Mouse (Mus musculus): Measurements from ENCODE around the gene Tsga10.

The Tsga10 gene

GRCm38 (mm10) chr1:37866286-37866685, at the start of gene Tsga10:
Gene Tsga10 (minus strand): TSS chr1:37866429.
- DNase-seq: no peak

GRCm38 (mm10) chr1:37912751-37913150, 46.5 kb upstream of the Tsga10 start:
- no peak for DNase-seq

- no peak for DNase-seq
These were observed 36.9 kb upstream of the Tsga10 start for GRCm38 (mm10) chr1:37903178-37903577.

GRCm38 (mm10) chr1:37900288-37900687, 34.1 kb upstream of the Tsga10 start:
- no peak for DNase-seq

GRCm38 (mm10) chr1:37899816-37900215, 33.6 kb upstream of the Tsga10 start:
- no peak for DNase-seq

- DNase-seq: no peak
These were observed 28.4 kb upstream of the Tsga10 start for GRCm38 (mm10) chr1:37894606-37895005.

GRCm38 (mm10) chr1:37891400-37891799, 25.2 kb upstream of the Tsga10 start:
- DNase-seq: no peak

GRCm38 (mm10) chr1:37890025-37890652, 23.9 kb upstream of the Tsga10 start, which contains the start of the genes Mitd1 and Mrpl30:
Gene Mitd1 (minus strand): TSS chr1:37890411.
Gene Mrpl30 (plus strand): TSS chr1:37890477.
- DNase-seq: peak; percentile 85 to 86

- DNase-seq: no peak
These were observed 23.0 kb upstream of the Tsga10 start for GRCm38 (mm10) chr1:37889206-37889605.

- no peak for DNase-seq
These were observed 18.2 kb upstream of the Tsga10 start for GRCm38 (mm10) chr1:37884451-37884850.

- no peak for DNase-seq
These were observed 17.2 kb upstream of the Tsga10 start for GRCm38 (mm10) chr1:37883411-37883810.

GRCm38 (mm10) chr1:37877736-37878460, 11.7 kb upstream of the Tsga10 start:
- no peak for DNase-seq

GRCm38 (mm10) chr1:37873157-37873556, 6.9 kb upstream of the Tsga10 start:
- DNase-seq: no peak

- peak; percentile 82 to 84 for DNase-seq
These were observed 6.2 kb upstream of the Tsga10 start for GRCm38 (mm10) chr1:37872131-37873067.

- no peak for DNase-seq
These were observed 5.5 kb upstream of the Tsga10 start, which contains the start of gene Lipt1 for GRCm38 (mm10) chr1:37871704-37872103. Gene Lipt1 (plus strand): TSS chr1:37871738.

GRCm38 (mm10) chr1:37869362-37869761, 3.1 kb upstream of the Tsga10 start:
- DNase-seq: no peak

- no peak for DNase-seq
These were observed 2.4 kb upstream of the Tsga10 start for GRCm38 (mm10) chr1:37868640-37869039.

- no peak for DNase-seq
These were observed 1.6 kb upstream of the Tsga10 start for GRCm38 (mm10) chr1:37867684-37868322.

GRCm38 (mm10) chr1:37867056-37867455, 827 bp upstream of the Tsga10 start:
- DNase-seq: peak; percentile 52 to 57

GRCm38 (mm10) chr1:37865401-37866215, 621 bp downstream of the Tsga10 start:
- DNase-seq: no peak
